Mouse (Mus musculus) adrenal gland, postnatal 4 days (tissue): Measurements from ENCODE around the gene Kat14. TPM values are rescaled to one million over a fixed set of nuclear protein-coding genes. Genes with fewer than 3 reads are reported as not detected.

Experiments used
- DNase-seq, 2 experiments: peaks; one replicate each; pipeline ENCODE4 v3.0.0; 2021 to 2022; ENCODE audit warnings: low spot score in 2 of 2, mixed read lengths in 2 of 2
- total RNA-seq, 2 experiments: library from RNA; stranded (reverse); gene quantifications; 2 replicates each; pipeline ENCODE4 v1.2.3; 2021

Gene Kat14
- total RNA-seq, 2 experiments from 2014 or later, result 40.4 to 40.5 TPM

DNA sequence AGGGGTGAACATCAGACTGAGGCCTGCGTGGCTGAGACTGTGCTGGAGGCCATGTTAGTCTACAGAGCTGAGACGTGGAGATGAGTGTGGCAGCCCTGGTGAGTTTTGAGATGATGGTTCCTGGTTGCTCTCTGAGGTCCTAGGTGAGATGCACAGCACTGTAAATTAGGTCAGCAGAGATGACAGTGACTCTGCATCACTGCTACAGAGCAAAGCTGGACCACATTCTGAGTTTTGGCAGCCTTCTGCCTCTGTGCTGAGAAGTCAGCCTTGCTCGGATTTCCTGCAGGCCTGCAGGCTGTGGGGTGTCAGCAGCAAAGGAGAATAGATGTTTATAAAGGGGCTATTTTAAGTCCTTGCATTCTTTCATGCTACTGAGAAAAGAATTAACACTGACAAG lies 12.5 kb downstream of the Kat14 start:
- DNase-seq, result no peak

DNA sequence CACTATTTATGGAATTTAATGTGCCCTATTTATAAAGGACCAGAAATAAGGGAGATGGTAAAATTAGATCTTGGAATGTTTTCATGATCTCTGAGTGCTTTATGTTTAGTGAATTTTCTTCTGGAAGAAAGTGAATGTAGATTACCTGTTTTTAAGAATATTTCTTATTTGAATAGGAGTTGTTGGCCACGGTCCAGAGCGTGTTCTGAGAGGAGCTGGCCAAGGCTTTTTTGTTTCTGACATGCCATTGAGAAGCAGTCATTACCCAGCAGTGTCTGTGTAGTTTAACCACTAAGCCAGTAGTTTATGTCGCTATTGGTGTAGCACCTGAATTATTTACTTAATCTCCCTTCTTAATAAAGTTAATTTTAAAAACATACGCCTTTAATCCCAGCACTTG lies 13.0 kb downstream of the Kat14 start:
- DNase-seq, result no peak

DNA sequence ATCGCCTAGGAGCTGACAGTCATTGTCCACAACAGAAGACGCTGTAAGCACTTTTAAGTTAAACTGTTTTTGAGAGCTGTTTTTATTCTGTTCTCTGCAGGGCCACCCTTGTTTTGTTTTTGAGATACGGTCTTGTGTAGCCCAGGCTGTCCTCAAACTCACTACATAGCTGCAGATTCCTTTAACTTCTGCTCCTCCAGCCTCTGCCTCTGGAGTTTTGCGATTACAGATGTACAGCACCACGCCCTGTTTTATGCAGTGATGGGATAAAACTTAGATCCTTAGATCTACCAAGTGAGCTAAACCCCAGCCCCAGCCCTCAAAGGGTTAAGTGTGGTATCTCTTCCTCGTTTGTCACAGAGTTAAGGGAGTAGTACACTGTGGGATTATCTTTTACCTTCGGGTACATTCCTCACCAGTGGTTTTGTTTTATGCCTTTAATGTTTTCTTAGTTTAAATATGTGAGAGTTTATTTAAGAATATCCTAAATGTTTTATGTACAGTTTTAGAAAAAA lies 13.9 kb downstream of the Kat14 start:
- no peak for DNase-seq

DNA sequence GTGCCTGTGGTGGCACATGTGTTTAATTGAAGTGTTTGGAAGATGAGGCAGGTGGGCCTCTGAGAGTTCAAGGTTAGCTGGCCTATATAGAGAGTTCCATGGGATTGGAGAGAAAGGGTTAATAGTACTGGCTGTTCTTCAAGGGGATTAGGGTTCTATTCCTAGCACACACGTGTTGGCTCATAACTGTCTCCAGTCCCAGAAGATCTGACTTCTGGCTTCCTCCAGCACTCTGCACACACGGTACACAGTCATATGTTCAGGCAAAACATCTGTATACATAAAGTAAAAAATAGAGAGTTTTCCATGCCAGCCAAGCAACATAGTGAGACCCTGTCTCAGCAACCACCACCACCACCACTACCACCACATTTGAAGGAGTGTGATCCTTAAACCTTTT lies 17.5 kb downstream of the Kat14 start:
- DNase-seq, result no peak

DNA sequence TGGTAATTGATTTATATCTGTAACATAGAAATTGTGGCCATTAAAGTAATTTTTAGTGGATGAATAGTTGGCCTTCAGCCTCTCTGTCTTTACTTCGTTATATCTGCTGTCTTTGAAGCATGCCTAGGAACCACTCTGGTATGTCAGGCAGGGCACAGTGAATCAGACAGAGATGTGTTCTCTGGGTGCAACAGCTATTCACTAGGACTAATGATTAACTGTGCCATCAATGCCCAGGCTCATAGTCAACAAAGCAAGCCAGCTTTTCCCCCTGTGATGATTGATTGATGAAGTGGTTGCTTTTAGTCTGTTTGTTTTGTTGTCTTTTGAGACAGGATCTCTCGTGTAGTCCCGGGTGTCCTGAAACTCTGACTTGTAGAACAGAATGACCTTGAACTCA lies 19.6 kb downstream of the Kat14 start:
- no peak for DNase-seq

DNA sequence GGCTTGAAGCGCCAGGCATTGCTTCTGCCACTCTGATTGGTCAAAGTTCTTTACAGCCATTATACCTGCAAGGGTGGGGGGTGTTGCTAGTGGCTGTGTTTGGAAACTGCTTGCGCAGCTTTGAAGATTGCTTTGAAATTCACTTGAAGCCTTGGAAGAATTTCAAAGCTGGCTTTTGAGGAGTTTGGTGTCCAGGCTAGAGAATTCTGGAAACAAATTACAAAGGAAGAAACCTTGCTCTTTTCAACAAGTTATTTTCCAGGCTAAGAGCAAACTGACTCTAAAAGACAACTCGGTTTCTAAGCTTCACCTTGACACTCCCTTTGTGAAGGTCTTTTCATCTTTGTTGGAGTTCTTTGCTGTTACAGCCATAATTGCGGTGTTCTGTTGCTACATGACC lies 30.7 kb downstream of the Kat14 start:
- DNase-seq, result no peak

DNA sequence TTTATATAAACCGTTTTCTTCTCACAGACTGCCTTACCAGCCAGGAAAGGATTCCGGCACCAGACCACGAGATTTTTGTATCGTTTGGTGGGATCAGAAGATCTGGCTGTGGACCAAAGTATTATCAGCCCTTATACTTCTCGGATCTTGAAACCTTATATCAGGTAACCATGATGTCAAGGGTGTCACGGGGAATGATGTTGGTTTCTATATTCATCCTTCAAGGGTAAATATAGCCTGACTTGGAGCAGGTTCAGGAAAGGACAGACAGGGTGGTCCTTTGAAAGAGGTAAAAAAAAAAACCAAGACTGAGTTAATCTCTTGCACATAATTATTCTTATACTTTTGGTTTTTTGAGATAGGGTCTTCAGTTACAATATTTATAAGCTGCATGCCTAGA lies 31.9 kb downstream of the Kat14 start:
- no peak for DNase-seq

DNA sequence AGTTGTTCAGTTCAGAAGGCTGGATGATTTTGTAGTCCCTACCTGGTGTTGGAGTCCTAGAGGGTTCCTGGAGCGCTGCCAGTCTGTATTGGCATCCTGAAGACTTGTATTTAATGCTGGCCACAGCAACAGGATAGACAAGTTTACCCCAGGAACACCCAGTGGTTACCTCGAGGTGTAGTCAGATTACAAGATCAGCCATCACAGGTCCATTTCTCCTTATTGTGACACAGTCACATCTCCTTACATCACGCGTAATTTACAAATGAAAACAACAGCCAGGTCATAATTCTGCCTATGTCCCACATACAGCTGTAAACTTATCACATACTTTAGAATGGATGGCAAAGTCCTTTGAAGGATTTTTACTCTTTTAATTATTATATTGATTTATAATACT lies 40.3 kb downstream of the Kat14 start:
- no peak for DNase-seq

DNA sequence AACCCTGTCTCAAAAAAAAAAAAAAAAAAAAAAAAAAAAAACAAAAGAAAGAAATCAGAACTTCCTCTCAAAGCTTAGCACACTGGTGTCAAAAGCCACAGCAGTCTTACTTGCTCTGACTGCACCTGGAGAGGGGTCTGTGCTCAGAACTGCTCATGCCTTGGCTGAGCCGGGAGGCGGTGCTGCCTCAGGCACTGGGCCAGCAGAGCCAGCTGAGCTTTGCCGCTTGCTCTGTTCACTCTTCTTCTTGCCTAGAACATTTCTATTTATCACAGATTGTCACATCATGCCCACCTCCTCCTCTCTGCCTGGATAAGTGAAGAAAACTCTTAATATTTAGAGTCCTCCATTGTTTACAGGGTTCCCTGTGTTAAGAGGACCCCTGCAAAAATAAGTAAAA lies 41.8 kb downstream of the Kat14 start:
- no peak for DNase-seq

DNA sequence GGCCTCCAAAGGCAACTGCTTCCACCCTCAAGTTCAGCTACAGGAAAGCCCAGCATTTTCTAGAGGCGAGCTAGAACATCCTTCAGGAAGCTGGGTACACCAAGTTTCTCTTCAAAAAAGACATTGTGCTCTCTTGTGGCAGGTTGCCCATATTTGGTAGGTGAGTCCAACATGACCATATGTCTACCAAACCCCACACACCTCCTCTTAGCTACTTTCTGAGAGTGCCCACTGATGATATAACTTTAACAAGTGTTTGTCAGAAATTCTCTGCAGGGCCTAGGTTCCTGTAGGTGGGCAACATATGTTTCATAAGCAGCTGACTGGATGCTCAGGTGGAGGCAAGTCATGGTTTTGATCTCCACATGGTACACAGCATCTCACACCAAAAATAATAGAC lies 45.9 kb downstream of the Kat14 start:
- DNase-seq, result no peak

DNA sequence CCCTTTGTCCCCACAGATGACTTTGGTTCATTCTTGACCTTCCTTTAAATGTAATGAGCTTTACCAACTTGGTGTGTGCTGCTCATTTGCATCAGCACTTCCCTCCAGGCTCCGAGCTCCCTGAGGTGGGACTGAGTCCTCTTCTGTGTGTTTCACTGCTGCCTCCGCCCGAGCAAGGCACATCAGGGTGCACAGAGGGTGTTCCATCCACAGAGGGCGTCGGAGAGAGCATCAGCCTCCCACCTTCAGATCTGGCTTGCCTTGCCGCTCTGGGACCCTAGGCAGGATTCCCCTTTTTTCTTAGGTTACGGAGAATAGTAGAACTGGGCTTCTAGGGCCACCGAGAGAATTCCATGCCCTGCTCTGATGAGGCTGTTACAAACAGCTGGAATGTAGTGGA lies 48.1 kb downstream of the Kat14 start:
- DNase-seq, result no peak

DNA sequence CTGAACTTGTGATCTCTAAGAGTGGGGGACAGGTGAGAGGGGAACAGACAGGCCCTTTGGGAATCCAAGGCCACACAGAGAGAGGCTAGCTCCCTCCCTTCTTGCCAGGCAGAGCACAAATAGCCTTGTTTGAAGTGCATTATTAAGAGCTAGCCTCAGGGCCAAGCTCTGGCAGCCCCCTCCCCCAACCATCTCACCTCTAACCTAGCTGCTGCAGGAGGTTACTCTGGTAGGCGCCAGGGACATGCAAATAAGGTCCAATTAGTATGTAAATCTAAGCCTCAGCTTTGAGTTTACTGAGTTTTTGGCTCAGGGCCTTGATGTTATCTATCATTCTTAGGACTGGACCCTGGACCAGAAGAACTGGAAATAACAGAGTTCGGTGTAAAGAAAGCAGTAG lies 49.3 kb downstream of the Kat14 start:
- no peak for DNase-seq

DNA sequence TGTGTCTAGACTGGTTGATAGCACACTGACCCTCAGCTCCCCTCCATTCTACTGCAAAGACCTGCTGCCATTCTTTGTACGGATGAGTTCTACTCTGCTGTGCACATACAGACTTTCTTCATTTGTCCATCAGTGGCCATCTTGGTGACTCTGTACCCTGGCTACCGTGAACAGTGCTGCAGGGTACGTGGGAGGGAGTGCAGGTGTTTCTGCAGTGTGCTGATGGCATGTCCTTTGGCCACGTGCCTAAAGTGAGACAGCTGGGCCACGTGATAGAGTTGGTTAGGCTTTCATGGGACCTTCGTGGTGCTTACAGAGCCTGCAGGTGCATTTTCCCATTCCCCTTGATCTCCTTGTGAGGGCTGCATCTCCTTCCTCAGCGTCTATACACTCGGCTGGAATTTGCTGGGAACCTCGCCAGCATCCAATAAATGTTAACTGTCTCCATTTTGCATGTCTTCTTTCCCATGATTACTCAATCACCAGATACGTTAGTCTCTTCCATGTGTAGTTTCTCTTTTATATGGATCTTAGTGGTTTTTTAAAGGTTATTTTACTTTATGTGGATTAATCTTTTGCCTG lies 53.4 kb downstream of the Kat14 start:
- DNase-seq, result no peak

DNA sequence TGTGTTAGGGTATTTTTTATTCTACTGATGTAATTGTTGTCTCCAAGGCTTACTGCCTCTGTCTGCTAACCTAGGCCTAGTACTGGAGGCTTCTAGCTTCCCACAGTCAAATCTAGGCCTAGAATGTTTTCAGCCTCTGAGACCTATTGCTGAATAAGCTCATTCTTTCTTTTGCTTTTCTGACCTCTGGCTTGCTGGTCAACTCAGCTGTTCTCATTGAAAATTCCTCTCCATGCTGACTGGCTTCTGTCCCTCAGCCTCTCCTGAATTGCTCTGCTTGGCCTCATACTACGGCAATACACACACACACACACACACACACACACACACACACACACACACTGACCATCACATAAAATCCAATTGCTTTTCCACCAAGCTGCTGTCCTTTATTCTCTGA lies 57.0 kb downstream of the Kat14 start:
- DNase-seq, result no peak

DNA sequence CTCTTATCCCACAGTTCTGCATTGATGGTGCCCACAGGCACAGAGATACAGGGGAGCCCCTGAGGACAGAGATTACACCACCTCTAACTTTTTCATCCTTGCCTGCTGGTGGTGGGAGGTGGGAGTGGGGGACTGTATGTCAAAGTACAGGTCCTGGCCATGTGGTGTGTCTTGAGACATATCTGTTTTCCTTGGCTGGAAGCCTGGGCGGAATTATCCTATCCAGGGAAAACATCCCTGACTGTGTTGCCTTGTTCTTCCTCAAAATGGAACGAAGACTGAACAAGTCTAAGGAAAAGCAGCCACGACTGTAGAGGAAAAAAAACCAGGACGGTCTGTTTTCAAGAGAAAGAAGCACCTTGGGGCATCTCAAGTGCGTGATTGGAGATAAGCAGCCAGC lies 59.1 kb downstream of the Kat14 start:
- no peak for DNase-seq

DNA sequence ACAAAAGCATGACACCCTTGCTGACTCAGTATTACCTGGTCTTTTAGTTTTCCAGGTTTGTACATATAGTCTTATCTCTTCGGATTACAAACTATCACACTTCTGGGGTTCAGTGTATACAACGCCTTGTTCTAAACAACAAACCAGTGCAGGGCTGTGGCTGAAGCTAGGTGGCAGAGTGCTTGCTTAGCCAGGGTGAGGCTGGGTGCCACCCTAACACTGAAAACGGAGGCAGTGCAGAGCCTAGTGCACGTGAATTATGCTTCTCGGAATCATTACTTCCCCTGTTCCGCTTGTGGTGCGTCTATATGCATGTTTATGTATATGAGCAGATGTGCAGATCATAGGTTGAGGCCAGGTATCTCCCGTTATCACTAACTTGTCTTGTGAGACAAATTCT lies 59.9 kb downstream of the Kat14 start:
- DNase-seq, result no peak

DNA sequence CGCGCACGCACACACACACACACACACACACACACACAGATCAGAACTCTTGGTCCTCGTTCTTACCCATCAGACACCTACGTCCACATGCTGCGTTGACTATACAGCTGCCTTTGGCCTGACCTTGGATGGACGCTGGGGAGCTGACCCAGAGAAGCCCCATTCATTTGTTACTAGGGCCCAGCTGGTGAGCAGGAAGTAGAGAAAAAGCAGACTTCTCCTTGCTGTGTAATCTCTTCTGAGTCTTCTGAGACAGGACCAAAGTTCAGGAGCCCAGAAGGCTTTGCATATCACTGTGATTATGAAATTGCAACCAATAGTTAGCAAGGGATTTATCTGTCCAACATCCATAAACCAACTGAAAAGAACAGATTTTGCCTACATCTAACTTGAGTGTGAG lies 60.4 kb downstream of the Kat14 start:
- DNase-seq, result no peak

DNA sequence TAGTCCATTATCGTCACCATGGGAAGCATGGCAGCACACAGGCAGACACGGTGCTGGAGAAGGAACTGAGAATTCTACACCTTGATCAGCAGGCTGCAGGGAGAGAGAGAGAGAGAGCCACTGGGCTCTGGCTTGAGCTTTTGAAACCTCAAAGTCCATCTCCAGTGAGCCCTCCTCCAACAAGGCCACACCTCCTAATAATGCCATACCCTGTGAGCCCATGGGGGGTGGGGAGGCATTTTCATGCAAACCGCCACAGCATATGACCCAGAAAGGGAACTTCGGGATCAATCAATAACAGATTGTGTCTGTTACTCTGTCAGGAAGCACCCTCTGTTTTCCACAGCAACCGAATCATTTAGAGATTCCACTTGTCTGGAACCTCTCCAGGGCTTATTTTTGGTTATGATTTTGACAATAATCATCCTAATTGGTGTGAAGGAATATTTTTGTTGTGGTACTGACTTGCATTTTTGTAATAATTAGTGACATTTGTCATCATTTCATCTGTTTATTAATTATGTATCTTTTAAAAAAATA lies 62.6 kb downstream of the Kat14 start:
- no peak for DNase-seq

DNA sequence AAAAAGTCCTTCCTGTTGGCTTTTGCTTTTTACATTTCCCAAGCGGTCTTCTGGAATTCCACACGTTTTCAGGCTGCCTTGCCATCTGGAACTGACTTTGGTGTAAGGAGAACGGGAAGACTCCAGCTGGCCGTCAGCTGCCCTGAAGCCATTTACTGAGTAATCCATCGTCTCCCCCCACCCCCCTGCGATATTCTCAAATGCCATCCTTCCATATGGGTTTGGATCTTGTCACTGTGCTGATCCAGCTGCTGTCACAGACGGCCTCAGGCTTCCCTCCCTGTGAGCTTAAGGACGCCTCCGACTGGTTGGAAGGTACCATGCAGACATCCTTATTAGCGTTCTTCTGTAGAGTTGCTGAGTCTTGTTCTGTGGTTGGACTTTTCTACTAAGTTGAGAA lies 66.9 kb downstream of the Kat14 start:
- no peak for DNase-seq

DNA sequence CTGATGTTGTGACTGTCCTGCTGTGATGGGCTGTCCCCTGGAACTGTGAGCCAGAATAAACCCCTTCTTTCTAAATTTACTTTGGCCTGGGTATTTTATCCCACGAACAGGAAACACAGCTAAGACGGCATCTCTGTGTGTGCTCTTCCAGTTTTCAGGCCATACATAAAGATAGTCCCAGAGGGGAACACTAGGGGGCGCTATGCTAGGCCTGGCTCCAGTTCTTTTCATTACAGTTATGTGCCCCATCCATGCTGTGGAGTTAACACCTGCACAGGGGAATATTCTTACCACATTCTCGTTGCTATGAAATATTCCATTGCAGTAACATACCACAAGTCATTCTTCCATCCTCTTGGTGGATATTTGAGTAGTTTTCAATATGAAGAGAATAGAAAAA lies 69.6 kb downstream of the Kat14 start:
- no peak for DNase-seq

DNA sequence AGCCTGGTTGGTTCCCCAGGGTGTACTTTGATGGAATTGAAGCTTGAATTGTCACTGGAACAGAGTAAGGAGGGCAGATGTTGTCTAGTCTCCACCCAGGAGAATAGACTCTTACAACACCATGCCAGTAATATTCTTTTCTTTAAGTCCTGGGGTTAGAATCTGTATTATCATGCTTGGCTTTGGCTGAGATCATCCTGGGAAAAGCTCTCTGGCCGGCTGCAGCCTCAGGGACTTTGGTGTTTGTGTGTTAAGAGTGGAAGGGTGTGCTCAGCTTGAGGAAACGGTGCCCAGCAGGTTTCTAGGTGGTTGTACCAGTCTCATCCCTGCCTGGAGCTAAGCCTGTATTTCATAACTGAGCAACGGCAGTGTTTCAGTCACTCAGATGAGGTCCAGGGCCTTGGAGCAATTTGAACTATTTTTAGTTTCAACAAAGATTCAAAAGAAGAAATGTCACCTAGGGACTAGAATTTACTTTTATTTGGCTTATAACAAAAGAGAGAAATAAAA lies 70.5 kb downstream of the Kat14 start:
- DNase-seq, result no peak

DNA sequence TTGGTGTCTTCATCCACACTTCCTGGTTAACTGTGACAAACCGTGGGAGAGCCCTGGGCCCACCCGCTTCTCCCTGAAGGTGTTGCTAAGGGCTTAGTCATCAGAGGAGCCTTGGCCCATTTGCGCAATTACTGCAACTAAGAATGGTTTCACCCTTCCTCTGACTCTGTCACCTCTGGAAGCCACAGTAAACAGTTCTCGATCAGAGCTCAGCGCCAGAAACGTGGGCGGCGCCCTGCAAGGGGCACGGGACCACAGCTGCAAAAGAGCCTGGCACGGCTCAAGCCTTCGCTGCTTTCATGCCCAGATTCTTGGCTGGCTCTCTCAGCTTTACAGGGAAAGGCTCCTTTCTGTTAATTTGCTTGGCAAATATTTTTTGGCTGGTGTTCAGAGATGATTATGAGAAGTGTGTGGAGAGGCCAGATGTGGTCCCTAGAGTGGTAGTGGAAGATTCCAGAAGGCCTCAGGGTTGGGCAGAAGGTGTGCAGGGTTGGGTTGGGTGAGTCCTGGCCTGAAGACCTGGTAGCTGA lies 72.7 kb downstream of the Kat14 start:
- no peak for DNase-seq

DNA sequence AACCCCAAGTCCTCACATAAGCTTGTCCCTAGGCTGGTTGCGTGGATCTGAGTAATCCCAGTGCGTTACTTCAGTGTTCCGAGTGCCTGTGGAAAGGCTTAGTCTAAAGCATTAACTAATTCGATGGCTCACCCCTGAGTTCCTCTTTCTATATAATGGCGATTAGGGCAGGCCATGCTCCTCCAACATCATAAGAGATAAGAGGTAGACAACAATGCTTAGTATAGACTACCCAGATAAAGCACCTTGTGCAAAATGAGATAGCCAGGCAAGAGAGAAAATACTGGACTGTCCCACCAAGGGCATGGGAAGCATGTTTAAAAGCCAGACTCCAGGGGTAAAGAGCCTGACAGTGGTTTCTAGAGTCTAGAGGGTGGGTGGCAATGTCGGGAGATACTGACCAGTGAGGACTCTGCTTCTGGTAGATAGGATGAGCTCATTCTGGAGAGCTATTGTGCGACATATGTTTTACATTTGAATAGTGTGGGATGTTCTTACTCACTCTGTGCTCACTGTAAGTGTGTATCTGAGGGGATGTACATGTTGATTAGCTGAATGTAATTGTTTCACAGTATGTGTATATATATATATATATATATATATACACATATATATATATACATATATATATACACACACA lies 77.7 kb downstream of the Kat14 start:
- DNase-seq, result no peak
